Mouse (Mus musculus): ENCODE data around the gene Gm20708. TPM values are rescaled to one million over a fixed set of nuclear protein-coding genes. Genes with fewer than 3 reads are reported as not detected.

The Gm20708 gene
- polyA plus RNA-seq, 1 experiment from 2014 or later, result 1.6 TPM

DNA sequence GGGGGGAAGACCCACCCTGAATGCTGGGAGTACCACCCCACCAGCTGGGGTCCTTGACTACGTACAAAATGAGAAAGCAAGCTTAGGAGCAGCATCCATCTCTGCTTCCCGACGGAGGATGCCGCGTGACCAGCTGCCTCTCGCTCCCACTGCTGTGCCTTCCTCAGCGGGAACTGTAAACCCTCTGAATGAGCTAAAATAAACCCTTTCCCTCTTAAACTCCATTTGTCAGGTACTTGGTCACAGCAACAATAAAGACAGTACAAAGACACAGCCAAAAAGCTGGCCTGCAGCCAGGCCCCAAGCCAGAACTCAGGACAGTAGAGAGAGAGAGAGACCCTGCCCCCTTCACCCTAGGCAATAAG lies 39.8 kb upstream of the Gm20708 start:
- ATAC-seq, result no peak
- no peak overlapping the region for H3K9ac ChIP-seq (ENCODE audit: low read depth, low read length)
- no peaks in the 10 kb centered on the region for H3K9me3 ChIP-seq (replicated peaks; ENCODE audit: control insufficient read depth, low read length, poor library complexity, severe bottlenecking)
- peaks cover 8% of the 10 kb centered on the region for H3K36me3 ChIP-seq (ENCODE audit: control insufficient read depth, insufficient read depth, low read length)
- whole genome bisulfite sequencing, result 75% methylated on average over 7 of the region's 7 CpGs
- H3K27me3 ChIP-seq (ENCODE audit: control insufficient read depth, insufficient read depth, low read depth, low read length), result no peaks in the 10 kb centered on the region
- no peak overlapping the region for H3K27ac ChIP-seq (ENCODE audit: low read length)
- no peak overlapping the region for H3K4me2 ChIP-seq (ENCODE audit: low read length)
- no peaks in the 10 kb centered on the region for H3K4me1 ChIP-seq (ENCODE audit: control insufficient read depth, insufficient read depth, low read length)
- no peak overlapping the region for H3K4me3 ChIP-seq (ENCODE audit: low read depth, low read length)

DNA sequence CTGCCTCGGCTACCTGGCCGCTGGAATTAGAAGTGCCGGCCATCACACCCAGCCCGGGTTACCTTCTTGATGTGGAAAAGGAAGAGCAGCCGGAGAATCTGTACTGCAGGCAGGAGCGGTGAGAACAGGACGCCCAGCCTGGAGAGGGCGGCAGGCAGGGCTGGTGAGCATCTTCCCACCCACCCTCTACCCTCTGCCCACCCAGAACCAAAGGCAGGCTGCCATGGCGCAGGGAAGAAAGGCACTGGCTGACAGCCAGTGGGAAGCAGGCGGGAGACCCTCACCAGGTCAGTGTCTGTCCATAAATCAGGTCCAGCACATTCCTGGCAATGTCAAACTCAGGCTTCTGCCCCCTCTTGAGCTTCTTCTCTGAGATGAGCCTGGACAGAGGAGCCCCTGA lies 39.1 kb upstream of the Gm20708 start:
- Histone ChIP-seq H3K9ac (ENCODE audit: low read depth, low read length) (no peak overlapping the region), H3K4me3 (ENCODE audit: low read depth, low read length) (no peak overlapping the region), H3K36me3 (ENCODE audit: control insufficient read depth, insufficient read depth, low read length) (0 out of 2 replicates have a peak, but pooled peaks cover under 1% of the 10 kb centered on the region), H3K27ac (ENCODE audit: low read length) (no peak overlapping the region), H3K4me1 (ENCODE audit: control insufficient read depth, insufficient read depth, low read length) (no peaks in the 10 kb centered on the region), H3K27me3 (ENCODE audit: control insufficient read depth, insufficient read depth, low read depth, low read length) (no peaks in the 10 kb centered on the region), H3K4me2 (ENCODE audit: low read length) (no peak overlapping the region), H3K9me3 (replicated peaks; ENCODE audit: control insufficient read depth, low read length, poor library complexity, severe bottlenecking) (no peaks in the 10 kb centered on the region)
- WGBS, result 91% methylated on average over 10 of the region's 10 CpGs
- ATAC-seq, result no peak

- Histone ChIP-seq H3K27ac (ENCODE audit: low read length) (no peak overlapping the region), H3K4me1 (ENCODE audit: control insufficient read depth, insufficient read depth, low read length) (no peaks in the 10 kb centered on the region), H3K36me3 (ENCODE audit: control insufficient read depth, insufficient read depth, low read length) (no peaks in the 10 kb centered on the region), H3K27me3 (ENCODE audit: control insufficient read depth, insufficient read depth, low read depth, low read length) (no peaks in the 10 kb centered on the region), H3K9me3 (replicated peaks; ENCODE audit: control insufficient read depth, low read length, poor library complexity, severe bottlenecking) (no peaks in the 10 kb centered on the region), H3K4me2 (ENCODE audit: low read length) (no peak overlapping the region), H3K9ac (ENCODE audit: low read depth, low read length) (no peak overlapping the region), H3K4me3 (ENCODE audit: low read depth, low read length) (no peak overlapping the region)
- no peak for ATAC-seq
- WGBS, result 97% methylated on average over 7 of the region's 7 CpGs
These were observed 37.1 kb upstream of the Gm20708 start for GRCm38 (mm10) chr11:117772352-117772751.

DNA sequence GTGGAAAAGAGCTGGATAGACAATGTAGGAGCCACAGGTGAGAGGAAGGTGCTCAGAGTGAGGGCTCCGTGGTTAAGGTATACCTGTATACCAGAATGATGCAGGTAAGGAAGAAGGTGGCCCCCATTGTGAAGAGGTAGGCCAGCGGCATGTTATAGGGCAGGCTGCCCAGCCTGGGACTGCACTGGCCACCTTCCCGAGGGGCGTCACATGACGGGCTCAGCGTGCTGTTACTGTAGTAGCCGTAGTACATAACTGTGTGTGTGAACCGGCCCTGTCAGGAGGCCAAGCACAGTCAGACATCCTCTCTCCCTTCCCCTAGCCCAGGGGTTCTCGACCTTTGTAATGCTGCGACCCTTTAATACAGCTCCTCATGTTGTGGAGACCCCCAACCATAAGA lies 34.5 kb upstream of the Gm20708 start:
- Histone ChIP-seq H3K4me2 (ENCODE audit: low read length) (no peak overlapping the region), H3K9ac (ENCODE audit: low read depth, low read length) (no peak overlapping the region), H3K9me3 (replicated peaks; ENCODE audit: control insufficient read depth, low read length, poor library complexity, severe bottlenecking) (no peaks in the 10 kb centered on the region), H3K27me3 (ENCODE audit: control insufficient read depth, insufficient read depth, low read depth, low read length) (peaks cover under 1% of the 10 kb centered on the region; the same call in 1 of the 2 replicates), H3K4me1 (ENCODE audit: control insufficient read depth, insufficient read depth, low read length) (peaks cover 5% of the 10 kb centered on the region), H3K27ac (ENCODE audit: low read length) (no peak overlapping the region), H3K4me3 (ENCODE audit: low read depth, low read length) (no peak overlapping the region), H3K36me3 (ENCODE audit: control insufficient read depth, insufficient read depth, low read length) (no peaks in the 10 kb centered on the region)
- WGBS, result 94% methylated on average over 10 of the region's 10 CpGs
- no peak for ATAC-seq

DNA sequence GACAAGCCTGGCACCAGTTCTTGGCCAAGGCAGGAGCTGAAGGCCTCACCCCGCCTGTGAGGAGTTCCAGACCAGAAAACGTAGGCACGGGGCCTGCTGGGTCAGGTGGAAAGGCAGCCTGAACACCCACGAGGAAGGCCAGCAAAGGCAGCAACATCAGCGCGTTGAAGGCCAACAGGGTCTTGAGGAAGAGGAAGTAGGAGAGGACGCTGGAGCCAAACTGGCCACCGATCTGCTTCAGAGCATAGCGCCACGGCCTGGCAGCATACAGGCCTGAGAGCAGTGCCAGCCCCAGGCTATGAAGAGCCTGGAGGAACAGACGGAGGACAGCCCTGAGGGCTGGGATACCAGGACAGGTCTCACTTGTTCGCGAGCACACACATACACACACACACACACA lies 33.9 kb upstream of the Gm20708 start:
- ATAC-seq, result no peak
- H3K4me1 ChIP-seq (ENCODE audit: control insufficient read depth, insufficient read depth, low read length), result peaks cover 11% of the 10 kb centered on the region
- WGBS, result 88% methylated on average over 13 of the region's 13 CpGs

GRCm38 (mm10) chr11:117776085-117776792 lies 33.2 kb upstream of the Gm20708 start:
- H3K9ac ChIP-seq (ENCODE audit: low read depth, low read length), result no peak overlapping the region
- no peaks in the 10 kb centered on the region for H3K36me3 ChIP-seq (ENCODE audit: control insufficient read depth, insufficient read depth, low read length)
- no peak overlapping the region for H3K4me2 ChIP-seq (ENCODE audit: low read length)
- H3K27me3 ChIP-seq (ENCODE audit: control insufficient read depth, insufficient read depth, low read depth, low read length), result peaks cover 14% of the 10 kb centered on the region
- no peaks in the 10 kb centered on the region for H3K9me3 ChIP-seq (replicated peaks; ENCODE audit: control insufficient read depth, low read length, poor library complexity, severe bottlenecking)
- H3K4me3 ChIP-seq (ENCODE audit: low read depth, low read length), result no peak overlapping the region
- H3K4me1 ChIP-seq (ENCODE audit: control insufficient read depth, insufficient read depth, low read length), result peaks cover 13% of the 10 kb centered on the region
- H3K27ac ChIP-seq (ENCODE audit: low read length), result no peak overlapping the region
- WGBS, result 88% methylated on average over 14 of the region's 14 CpGs
- ATAC-seq, result no peak

More for the DNA sequence above, 33.9 kb upstream of the Gm20708 start:
- peaks cover 7% of the 10 kb centered on the region for H3K27me3 ChIP-seq (ENCODE audit: control insufficient read depth, insufficient read depth, low read depth, low read length)
- H3K4me2 ChIP-seq (ENCODE audit: low read length), result no peak overlapping the region
- H3K9ac ChIP-seq (ENCODE audit: low read depth, low read length), result no peak overlapping the region
- H3K27ac ChIP-seq (ENCODE audit: low read length), result no peak overlapping the region
- no peak overlapping the region for H3K4me3 ChIP-seq (ENCODE audit: low read depth, low read length)
- no peaks in the 10 kb centered on the region for H3K9me3 ChIP-seq (replicated peaks; ENCODE audit: control insufficient read depth, low read length, poor library complexity, severe bottlenecking)
- H3K36me3 ChIP-seq (ENCODE audit: control insufficient read depth, insufficient read depth, low read length), result no peaks in the 10 kb centered on the region

GRCm38 (mm10) chr11:117777111-117777510 lies 32.4 kb upstream of the Gm20708 start:
- Histone ChIP-seq H3K4me3 (ENCODE audit: low read depth, low read length) (no peak overlapping the region), H3K4me1 (ENCODE audit: control insufficient read depth, insufficient read depth, low read length) (peaks cover 13% of the 10 kb centered on the region)
- WGBS, result 84% methylated on average over 5 of the region's 5 CpGs

GRCm38 (mm10) chr11:117778031-117778430 lies 31.4 kb upstream of the Gm20708 start:
- H3K27ac ChIP-seq (ENCODE audit: low read length), result no peak overlapping the region
- H3K4me1 ChIP-seq (ENCODE audit: control insufficient read depth, insufficient read depth, low read length), result peaks cover 16% of the 10 kb centered on the region
- 92% methylated on average over 11 of the region's 11 CpGs for WGBS
- ATAC-seq, result no peak
- H3K9me3 ChIP-seq (replicated peaks; ENCODE audit: control insufficient read depth, low read length, poor library complexity, severe bottlenecking), result no peaks in the 10 kb centered on the region
- peaks cover 24% of the 10 kb centered on the region for H3K27me3 ChIP-seq (ENCODE audit: control insufficient read depth, insufficient read depth, low read depth, low read length)
- no peak overlapping the region for H3K4me2 ChIP-seq (ENCODE audit: low read length)
- H3K4me3 ChIP-seq (ENCODE audit: low read depth, low read length), result no peak overlapping the region
- no peak overlapping the region for H3K9ac ChIP-seq (ENCODE audit: low read depth, low read length)
- no peaks in the 10 kb centered on the region for H3K36me3 ChIP-seq (ENCODE audit: control insufficient read depth, insufficient read depth, low read length)

More at GRCm38 (mm10) chr11:117777111-117777510, 32.4 kb upstream of the Gm20708 start:
- H3K36me3 ChIP-seq (ENCODE audit: control insufficient read depth, insufficient read depth, low read length), result no peaks in the 10 kb centered on the region
- no peak overlapping the region for H3K9ac ChIP-seq (ENCODE audit: low read depth, low read length)
- no peak overlapping the region for H3K27ac ChIP-seq (ENCODE audit: low read length)
- peaks cover 23% of the 10 kb centered on the region for H3K27me3 ChIP-seq (ENCODE audit: control insufficient read depth, insufficient read depth, low read depth, low read length)
- no peak overlapping the region for H3K4me2 ChIP-seq (ENCODE audit: low read length)
- H3K9me3 ChIP-seq (replicated peaks; ENCODE audit: control insufficient read depth, low read length, poor library complexity, severe bottlenecking), result no peaks in the 10 kb centered on the region
- no peak for ATAC-seq

DNA sequence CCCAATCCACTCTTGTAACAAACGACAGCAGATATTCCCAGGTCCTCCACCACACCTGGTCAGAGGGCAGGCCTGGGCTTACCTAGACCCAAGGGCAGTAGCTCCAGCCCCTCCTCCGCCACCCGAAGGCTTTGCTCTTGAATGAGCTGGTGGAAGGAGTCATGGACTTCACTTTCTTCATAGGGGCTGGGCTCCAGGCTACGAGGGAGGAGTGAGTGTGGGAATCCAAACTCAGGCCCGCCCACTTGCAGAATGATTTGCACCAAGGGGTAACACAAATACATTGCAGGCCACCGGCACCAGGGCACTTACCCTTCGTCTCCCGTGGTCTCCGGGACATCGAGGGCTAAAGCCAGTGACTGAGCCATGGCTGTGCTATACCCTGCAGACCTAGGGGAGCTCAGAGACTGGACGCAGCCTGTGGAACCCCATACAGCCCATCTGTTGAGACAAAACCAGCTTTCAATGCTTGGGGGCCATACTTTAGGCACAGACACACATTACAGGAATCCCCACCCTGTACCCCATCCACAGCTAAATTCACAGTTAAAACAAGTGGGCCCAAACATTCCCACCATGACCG lies 30.5 kb upstream of the Gm20708 start:
- H3K36me3 ChIP-seq (ENCODE audit: control insufficient read depth, insufficient read depth, low read length), result no peaks in the 10 kb centered on the region
- H3K4me3 ChIP-seq (ENCODE audit: low read depth, low read length), result no peak overlapping the region
- H3K27me3 ChIP-seq (ENCODE audit: control insufficient read depth, insufficient read depth, low read depth, low read length), result peaks cover 27% of the 10 kb centered on the region
- peak overlapping the region; percentile 39; the same call in 1 of the 2 replicates for H3K27ac ChIP-seq (ENCODE audit: low read length)
- ATAC-seq, result no peak
- H3K4me1 ChIP-seq (ENCODE audit: control insufficient read depth, insufficient read depth, low read length), result peaks cover 20% of the 10 kb centered on the region
- 76% methylated on average over 12 of the region's 12 CpGs for WGBS
- H3K4me2 ChIP-seq (ENCODE audit: low read length), result no peak overlapping the region
- H3K9me3 ChIP-seq (replicated peaks; ENCODE audit: control insufficient read depth, low read length, poor library complexity, severe bottlenecking), result no peaks in the 10 kb centered on the region
- H3K9ac ChIP-seq (ENCODE audit: low read depth, low read length), result no peak overlapping the region

Measured in midbrain, embryonic 16.5 days (tissue).